Mouse (Mus musculus): ENCODE data around the gene Nudt4.
"Not testable (repeated sequence)": the region's sequence is repeated elsewhere in the genome, so short reads cannot be mapped to it uniquely, and the experiment has no call there.

The Nudt4 gene

DNA sequence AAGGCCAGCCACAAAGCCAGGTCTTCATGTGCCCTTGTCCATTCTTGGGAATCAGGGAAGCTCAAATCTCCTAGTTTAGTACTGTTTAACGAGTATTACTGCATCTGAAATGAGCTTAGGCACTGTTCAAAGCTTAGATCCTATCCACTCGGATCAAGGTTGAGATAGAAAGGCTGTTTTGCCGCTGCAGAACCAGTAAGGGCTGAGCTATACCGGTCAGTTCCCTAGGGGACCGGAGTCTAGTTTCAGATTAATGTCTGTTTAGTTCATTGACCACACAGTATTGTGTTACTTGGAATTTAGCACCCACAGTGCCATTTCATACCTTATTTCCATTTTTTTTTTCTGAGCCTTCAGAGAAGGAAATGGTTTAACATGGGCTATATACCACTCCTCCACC lies 3.6 kb upstream of the Nudt4 start:
- DNase-seq (ENCODE audit: low read depth, low spot score): no peak

- no peak for DNase-seq (ENCODE audit: low read depth, low spot score)
Observed at GRCm38 (mm10) chr10:95566786-95567185, 2.8 kb upstream of the Nudt4 start.

GRCm38 (mm10) chr10:95565156-95565854 lies 1.4 kb upstream of the Nudt4 start:
- DNase-seq (ENCODE audit: low read depth, low spot score): no peak

DNA sequence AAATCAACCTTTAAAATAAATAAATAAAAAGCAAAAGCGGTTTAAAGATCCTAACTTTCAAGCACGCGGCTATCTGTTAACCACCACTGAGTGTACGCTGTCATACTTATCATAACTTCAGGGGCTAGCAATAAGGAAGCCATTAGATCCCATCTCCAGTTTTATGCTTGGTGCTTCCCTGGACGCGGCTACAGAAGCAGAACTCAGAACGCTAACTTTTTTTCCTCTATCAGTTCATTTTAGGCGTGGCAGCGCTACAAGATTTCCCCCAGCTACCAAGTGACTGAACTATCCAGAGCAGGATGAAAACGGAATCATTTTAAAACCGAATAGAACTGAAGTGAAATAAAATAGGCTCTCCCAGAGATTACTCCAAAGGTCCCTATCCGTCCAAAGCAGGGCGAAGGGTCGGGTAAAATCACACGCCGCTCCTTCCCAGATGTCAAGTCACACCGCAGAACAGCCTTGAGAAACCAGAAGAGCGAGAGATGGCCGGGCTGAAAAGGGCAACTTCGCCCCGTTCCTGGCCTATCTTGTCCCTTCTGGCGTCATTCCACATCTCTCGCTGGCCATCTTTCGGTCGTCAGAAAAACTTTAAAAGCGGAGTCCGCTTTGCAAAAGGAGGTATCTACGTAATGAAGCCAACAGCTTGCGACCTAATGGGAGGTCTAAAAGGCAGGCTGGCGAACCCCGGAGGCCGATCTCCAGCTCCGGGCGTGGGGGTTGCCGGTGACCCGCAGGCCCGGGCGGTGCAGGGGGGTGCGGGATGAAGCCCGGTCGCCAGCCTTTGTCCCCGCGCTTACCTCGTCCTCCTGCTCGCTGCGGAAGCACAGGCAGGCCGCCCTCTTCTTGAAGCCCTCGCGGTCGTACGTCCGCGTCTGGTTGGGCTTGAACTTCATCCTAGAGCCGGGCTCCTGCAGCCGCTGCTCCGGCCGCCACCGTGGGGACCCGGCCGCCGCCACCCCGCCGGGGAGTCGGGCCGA lies 796 bp downstream of the Nudt4 start:
- no peak for DNase-seq (ENCODE audit: low read depth, low spot score)

- no peak for DNase-seq (ENCODE audit: low read depth, low spot score)
Observed at GRCm38 (mm10) chr10:95562395-95562794, 1.6 kb downstream of the Nudt4 start.

- no peak for DNase-seq (ENCODE audit: low read depth, low spot score)
Observed at GRCm38 (mm10) chr10:95561616-95562015, 2.3 kb downstream of the Nudt4 start.

DNA sequence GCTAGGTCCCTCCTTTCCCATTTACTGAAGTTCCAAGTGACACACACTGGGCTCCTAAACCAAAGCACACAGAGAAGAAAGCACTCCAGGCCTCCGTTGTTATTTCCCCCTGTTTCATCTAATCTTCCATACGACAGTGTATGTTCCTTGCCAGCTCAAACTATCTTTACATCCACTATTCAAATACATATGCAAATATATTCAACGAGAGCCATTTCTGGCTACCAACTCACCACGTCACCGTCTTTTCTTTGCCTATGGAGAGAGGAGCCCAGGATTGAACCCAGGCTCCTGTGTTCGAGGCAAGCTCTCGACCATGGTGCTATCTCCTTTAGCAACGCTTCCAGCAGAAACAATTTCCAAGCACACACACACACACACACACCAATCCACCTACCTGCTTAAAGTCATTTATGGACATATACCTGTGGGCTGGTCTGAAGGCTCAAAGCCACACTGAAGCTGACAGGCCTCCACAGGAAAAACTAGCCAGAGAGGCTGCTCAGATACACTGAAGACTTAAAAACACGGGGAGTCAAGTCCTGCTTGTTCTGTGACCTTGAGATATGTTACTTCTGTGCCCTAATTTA lies 3.5 kb downstream of the Nudt4 start:
- no peak for DNase-seq (ENCODE audit: low read depth, low spot score)

- no peak for DNase-seq (ENCODE audit: low read depth, low spot score)
Observed at GRCm38 (mm10) chr10:95559426-95559825, 4.5 kb downstream of the Nudt4 start.

DNA sequence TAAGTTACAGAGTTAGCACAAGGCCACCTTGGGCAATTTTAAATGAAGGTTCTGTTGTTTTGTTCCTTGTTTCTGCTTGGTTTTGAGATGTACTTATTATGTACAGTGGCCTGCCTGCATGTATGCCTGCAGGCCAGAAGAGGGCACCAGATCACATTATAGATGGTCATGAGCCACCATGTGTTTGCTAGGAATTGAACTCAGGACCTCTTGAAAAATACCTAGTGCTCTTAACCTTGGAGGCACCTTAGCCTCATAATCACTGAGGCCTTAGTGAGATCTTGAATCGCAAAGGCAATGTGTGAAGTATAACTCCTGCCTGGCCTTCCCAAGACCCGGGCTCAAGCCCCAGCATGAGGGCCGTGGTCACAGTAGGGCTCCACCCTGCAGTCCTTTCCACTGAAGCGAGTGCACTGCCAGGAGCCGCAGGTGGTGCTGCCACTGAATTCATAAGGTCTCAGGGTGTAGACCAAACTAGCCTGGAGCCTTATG lies 6.6 kb downstream of the Nudt4 start:
- DNase-seq (ENCODE audit: low read depth, low spot score): no peak

- no peak for DNase-seq (ENCODE audit: low read depth, low spot score)
Observed at GRCm38 (mm10) chr10:95555866-95556265, 8.1 kb downstream of the Nudt4 start.

DNA sequence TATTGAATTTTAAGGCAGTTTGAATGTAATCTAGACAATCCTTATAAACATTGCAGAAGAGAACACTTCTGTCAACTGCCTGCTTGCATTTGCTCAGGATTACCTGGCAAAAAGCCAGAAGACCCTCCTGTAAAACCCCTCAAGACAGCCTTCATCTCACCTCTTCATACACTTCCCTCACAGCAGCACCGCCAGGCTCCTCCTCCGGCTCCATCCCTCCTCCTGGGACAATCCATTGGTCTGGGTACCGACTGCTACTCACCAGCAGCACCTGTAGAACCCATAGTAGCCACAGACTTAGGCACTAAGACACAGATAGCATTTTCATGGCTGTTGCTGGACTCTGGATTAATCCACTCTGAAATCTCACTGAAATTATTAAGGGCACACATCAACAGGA lies 11.6 kb downstream of the Nudt4 start:
- DNase-seq (ENCODE audit: low read depth, low spot score): no peak

DNA sequence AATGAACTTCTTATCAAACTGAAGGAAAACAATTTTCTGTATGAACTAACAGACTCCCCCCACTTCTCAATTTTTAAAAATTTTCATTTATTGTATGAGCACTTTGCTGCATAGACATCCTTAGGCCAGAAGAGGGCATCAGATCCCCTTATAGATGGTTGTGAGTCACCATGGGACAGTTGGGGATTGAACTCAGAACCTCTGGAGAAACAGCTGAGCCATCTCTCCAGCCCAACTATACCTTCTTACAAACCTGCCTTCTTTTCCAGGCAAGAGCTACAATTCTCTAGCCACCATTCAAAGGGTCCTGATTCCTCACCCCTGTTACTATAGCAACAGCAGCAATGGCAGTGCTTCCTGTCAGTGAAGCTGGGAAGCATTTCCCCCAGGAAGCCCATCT lies 12.2 kb downstream of the Nudt4 start:
- DNase-seq (ENCODE audit: low read depth, low spot score): no peak

DNA sequence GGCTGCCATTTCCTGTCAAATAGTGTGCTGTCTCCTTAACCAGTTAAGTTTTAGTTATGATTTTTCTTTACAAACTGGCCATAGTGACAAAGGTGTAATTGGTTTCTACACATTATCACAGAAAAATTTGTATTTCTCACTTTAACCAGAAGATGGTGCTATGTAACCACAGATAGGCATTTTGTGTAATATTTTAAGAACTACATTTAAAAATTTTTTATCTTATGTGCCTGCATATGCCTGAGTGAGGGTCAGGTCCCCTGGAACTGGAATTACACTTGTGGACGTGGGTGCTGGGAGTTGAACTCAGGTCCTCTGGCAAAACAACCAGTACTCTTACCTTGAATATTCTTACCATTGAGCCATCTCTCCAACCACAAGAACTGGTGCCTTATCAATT lies 13.4 kb downstream of the Nudt4 start:
- no peak for DNase-seq (ENCODE audit: low read depth, low spot score)

DNA sequence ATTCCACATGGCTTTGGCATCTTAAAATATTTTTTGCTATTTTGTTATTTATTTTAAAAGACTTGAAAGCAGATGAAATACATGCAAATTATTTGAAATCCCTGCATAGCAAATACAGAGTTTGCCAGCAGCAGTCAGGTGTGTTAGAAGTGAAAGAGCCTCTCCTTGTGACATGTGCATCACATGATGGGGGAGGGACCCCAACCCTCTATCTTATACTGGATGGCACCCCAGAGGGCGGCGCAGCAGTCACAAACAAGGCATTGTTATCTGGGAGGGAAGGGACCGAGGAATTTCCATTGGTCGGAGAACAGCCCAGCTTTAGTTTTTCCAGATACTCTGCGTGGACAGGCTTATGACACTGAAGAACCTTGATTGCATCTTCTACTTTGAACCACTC lies 14.9 kb downstream of the Nudt4 start:
- not testable (repeated sequence) for DNase-seq (ENCODE audit: low read depth, low spot score)

- no peak for DNase-seq (ENCODE audit: low read depth, low spot score)
Observed at GRCm38 (mm10) chr10:95548154-95548826, 15.7 kb downstream of the Nudt4 start.

DNA sequence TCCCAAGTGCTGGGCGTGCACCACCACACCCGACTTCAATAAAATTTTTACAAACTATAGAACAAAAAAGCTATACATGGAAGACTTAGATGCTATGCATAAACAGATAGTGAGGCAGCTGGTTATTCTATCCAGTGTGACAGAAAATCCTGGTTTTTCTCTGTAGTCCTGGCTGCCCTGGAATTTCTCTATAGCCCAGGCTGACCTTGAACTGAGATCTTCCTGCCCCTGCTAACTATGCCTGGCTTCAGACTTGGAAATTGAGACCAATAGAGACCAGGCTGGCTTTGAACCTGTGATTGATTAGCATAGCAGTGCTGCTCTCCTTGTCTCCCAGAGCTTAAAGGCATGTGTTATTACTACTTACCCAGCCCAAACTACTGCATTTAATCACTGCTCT lies 17.8 kb downstream of the Nudt4 start:
- DNase-seq (ENCODE audit: low read depth, low spot score): no peak

DNA sequence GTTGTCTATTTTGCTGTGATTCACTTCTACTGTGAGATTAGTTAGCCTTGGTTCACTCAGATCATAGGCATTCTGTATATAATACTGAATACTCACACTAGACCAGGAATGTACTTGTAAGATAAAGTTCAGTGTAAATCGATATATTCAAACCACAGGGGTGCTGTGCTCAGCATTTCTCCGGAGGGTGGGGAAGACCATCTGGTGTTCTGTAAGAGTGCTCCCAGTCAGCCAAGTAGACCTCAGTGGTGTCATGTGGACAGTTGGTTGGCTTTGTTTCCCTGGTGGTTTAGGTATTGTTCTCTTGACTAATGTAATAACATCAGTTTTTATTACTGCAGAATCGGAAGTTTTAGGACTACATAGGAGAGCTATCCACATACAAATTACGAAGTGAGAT lies 18.9 kb downstream of the Nudt4 start:
- no peak for DNase-seq (ENCODE audit: low read depth, low spot score)

DNA sequence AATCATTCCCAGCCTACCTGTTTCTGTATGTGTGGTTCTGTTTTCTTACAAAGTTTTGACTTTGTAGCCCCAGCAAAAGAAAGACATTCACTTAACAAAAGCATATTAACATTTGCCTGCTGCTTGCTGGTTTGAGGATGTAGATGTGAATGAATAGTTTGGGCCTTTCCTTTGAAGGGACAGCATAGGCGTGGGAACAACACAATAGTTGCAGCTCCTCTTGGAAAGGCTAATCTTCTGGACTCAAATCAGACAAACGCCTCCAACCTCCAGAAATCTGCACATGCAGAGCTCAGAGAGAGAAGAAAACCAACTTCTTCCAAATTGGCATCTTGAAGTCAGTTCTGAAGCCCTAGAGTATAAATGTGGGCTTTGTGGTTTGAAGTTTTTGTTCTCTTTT lies 19.3 kb downstream of the Nudt4 start:
- no peak for DNase-seq (ENCODE audit: low read depth, low spot score)

DNA sequence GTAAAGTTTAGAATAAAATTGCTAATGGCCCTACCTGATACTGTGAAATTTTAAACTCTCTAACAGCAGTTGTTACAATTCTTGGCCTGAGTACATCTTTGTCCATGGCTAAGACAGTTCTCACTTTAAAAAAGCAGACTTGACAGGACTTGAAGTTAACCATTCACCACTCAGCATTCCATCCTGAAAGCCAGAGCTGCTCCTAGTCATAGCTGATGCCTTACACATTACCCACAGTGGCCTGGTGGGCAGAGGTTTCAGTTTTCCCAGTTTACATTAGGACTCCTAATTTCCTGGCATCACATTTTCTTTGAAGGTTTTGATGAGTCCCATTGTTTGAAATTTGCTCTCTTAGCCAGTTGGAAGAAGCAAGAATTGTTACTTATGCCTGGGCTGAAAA lies 19.9 kb downstream of the Nudt4 start:
- no peak for DNase-seq (ENCODE audit: low read depth, low spot score)

GRCm38 (mm10) chr10:95543377-95543776 lies 20.6 kb downstream of the Nudt4 start:
- no peak for DNase-seq (ENCODE audit: low read depth, low spot score)

DNA sequence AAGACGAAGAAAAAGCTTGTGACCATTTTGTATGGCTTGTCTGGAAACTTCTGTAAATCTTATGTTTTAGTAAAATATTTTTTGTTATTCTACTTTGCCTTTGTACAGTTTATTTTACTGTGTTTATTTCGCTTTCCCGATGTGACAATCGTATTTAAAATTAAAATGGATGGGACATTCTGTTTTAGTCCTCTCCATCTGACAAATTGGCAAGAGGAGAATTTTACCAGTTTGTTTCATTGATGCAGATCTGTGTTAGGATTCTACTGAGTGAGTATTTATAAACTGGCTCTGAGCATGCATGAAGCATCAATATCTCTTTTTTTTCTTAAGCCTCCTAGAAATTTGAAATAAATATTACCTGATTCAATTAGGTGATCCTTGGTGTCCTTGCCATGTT lies 21.0 kb downstream of the Nudt4 start:
- no peak for DNase-seq (ENCODE audit: low read depth, low spot score)

GRCm38 (mm10) chr10:95539841-95540240 lies 24.1 kb downstream of the Nudt4 start:
- DNase-seq (ENCODE audit: low read depth, low spot score): no peak

All from brain, embryonic 18.5 days (tissue).